Mouse (Mus musculus): ENCODE measurements around the gene Aloxe3.

The Aloxe3 gene

DNA sequence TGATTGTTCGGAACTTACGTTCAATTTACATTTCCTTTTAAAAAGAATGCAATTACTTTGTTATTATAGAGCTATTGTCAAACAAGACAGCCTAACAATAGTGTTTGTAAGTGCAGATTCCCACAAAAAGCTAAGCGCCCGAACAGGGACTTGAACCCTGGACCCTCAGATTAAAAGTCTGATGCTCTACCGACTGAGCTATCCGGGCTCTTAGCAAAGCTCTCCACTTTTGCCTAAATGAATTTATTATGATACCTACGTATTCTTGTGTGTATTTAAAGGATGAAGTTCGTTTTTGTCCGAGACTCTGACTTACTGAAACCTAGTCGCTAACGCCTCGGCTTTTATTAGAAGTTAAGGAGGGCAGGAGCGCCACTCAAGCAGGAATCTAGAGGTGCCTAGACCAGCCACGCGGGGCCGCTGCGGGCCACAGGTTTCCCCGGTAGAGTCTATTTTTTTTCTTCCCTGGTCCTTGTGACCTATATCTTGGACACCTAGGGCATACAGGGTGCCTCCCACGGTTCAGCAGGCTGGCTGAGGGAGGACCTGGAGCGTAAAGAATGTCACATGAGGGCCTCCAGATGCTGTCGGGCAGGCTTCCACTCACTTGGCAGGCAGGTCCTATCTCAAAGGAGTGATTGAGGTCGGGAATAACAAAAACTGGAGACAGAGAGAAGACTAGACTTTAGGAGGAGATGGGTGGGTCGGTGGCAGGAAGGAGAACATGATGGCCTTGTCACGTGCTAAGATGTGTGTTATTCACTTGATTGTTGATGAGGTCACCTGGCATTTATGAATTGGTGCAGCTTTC is 450 bp upstream of the Aloxe3 start:
- peak; percentile 86 for DNase-seq (ENCODE audit: low spot score)

DNA sequence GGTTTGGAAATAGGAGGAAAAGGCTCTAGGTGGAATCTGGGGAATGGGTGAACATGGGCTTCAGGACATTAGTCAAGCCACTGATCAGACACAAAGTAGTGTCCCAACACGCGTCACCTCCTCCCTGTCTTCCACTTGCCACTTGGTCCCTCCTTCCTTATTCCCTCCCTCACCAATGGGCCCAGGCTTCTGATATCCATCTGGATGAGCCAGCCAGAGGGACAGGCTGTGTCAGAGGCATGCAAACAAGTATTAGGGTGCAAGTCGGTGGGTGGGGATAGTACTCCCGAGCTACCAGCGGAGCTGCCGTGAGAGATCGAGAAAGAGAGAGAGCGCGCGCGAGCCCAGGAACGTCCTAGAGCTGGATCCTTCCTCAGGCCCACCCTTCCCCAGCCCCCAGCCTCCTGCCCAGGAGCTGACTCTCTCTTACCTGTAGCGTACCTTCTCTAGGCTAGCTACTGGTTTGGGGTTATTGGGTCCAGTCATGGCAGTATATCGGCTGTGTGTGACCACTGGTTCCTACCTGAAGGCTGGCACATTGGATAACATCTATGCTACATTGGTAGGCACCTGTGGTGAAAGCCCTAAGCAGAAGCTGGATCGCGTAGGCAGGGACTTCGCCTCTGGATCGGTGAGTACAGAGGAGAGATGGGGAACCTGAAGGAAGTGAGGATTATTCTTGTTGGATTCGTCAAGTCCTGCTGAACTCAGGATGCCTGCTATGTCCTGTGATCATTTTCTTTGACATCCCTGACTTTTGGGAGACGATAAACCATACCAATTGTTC is 416 bp downstream of the Aloxe3 start:
- peak; percentile 19 for DNase-seq (ENCODE audit: low spot score)

DNA sequence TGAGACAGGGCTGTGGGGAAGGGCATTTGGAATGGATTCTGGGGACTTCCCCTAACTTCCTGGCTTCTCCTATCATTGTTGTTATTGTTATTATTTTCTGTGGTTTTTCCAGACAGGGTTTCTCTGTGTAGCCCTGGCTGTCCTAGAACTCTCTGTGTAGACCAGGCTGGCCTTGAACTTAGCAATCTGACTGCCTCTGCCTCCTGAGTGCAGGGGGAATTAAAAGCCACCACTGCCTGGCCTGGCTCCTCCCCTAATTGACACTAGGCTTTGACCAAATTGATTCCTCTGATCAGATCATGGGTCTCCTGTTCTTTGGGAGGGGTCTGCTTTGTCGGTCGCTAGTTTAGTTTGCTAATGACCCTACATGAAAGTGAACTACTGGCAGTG is 1.0 kb downstream of the Aloxe3 start:
- DNase-seq (ENCODE audit: low spot score): no peak

DNA sequence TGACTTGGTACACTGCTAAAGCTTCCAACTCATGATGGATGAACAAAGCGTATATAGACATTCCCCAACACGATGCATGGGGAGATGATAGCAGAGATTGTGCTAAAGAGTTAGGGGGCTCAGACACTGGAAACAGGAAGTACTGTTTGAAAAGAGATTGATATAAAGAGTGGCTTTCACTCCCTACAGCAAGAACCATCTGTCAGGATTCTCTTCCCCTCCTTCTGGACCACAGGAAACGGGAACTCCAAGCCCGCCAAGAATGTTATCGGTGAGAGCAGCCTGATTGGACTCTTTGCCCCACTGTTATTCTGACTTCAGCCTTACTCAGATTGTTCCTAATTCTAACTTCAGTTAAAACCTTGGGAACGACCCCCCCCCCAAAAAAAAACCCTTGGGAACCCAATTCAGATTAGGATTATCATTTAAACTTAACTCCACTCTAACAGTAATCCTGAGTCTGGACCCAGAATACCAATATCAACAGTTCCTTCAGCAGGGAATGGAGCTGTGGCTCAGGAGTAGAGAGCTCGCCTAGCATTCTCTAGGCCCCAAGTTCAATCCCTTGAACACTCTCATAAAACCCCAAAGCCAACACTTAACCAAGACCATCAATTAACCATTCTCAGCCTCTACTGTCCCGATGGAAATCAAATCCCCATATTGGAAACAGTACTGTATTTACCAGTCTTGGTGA is 2.9 kb downstream of the Aloxe3 start:
- no peak for DNase-seq (ENCODE audit: low spot score)

DNA sequence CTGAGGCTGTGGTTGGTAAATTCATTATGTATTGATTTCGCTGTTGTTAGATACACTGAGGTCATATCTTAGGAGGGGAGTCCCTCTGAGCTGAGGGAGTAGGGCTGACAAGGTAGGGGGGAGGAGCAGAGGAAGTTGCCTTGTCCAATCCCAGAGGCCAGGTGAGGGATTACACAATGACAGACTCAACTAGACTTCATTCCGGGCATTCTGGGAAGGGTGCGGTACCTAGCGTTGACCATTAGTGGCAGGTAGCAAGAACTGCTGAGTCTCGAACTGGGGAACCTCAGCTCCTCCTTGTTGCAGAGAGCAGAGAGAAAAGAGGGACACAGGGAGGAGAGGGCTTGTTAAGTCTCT is 7.8 kb downstream of the Aloxe3 start:
- DNase-seq (ENCODE audit: low spot score): peak; percentile 56

DNA sequence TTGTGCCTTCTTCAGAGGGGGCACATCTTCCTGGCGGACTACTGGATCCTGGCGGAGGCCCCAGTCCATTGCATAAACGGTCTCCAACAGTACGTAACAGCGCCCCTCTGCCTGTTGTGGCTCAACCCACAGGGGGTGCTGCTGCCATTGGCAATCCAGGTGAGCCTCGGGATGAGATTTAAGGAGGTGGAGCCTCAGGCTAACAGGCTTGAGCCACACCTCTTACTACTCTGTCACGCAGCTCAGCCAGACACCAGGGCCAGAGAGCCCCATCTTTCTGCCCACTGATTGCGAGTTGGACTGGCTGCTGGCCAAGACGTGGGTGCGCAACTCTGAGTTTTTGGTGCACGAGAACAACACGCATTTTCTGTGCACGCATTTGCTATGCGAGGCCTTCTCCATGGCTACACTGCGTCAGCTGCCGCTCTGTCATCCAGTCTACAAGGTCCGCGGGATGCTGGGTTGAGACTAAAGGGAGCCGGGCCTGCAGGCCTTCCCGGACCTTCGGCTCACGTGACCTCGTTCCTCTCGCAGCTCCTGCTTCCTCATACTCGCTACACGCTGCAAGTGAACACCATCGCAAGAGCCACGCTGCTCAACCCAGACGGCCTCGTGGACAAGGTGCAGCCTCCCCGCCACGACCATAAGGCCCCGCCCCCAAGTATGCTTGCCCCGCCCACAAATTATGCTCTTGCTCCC is 8.4 kb downstream of the Aloxe3 start:
- peak; percentile 65 for DNase-seq (ENCODE audit: low spot score)

- DNase-seq (ENCODE audit: low spot score): peak; percentile 17
These were observed 8.9 kb downstream of the Aloxe3 start for GRCm38 (mm10) chr11:69134622-69134968.

GRCm38 (mm10) chr11:69135361-69135760 is 9.7 kb downstream of the Aloxe3 start:
- no peak for DNase-seq (ENCODE audit: low spot score)

DNA sequence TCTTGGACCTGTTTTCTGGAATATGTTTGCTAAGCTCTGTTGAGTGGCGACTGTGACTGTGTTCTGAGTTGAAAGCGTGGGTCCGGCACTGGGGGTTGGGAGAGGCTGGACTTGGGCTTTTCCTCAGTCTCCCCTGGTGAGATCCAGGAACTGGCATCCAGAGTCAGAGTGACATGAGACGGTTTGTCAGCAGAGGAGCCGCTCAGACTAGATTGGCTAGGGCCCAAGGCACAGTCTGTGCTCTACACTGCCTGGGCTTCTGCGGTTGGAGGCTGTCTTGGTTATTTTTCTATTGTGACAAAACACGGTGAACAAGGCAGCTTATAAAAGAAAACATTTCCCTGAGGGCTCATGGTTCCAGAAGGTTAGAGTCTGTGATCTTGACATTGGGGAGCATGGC is 21.9 kb downstream of the Aloxe3 start:
- DNase-seq (ENCODE audit: low spot score): no peak

GRCm38 (mm10) chr11:69148451-69148960 is 22.8 kb downstream of the Aloxe3 start:
- no peak for DNase-seq (ENCODE audit: low spot score)

GRCm38 (mm10) chr11:69149728-69150127 is 24.0 kb downstream of the Aloxe3 start:
- DNase-seq (ENCODE audit: low spot score): no peak

GRCm38 (mm10) chr11:69150444-69150843 is 24.7 kb downstream of the Aloxe3 start:
- peak; percentile 68 for DNase-seq (ENCODE audit: low spot score)

DNA sequence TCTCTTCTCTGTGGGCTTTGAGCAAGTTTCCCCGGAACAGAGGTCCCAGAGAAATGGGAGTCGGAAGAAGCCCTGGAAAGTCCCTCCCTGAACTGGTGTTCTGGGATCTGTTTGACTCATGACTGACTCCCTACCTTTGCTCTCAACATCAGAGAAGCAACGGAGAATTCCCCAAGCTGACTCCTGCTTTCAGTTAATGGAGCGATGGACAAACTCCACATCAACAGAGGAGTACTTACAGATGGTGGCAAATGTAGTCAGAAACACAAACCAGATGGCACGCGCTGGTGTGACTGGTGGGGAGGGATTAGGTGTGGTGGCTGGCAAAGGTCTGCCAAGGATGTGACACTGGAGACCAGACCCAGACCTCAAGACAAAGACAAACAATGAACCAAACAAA is 25.3 kb downstream of the Aloxe3 start:
- DNase-seq (ENCODE audit: low spot score): no peak

GRCm38 (mm10) chr11:69153831-69154230 is 28.1 kb downstream of the Aloxe3 start:
- no peak for DNase-seq (ENCODE audit: low spot score)

- DNase-seq (ENCODE audit: low spot score): no peak
These were observed 29.7 kb downstream of the Aloxe3 start for GRCm38 (mm10) chr11:69155351-69155750.

GRCm38 (mm10) chr11:69156800-69157199 is 31.1 kb downstream of the Aloxe3 start, which contains the start of gene Alox12b:
Gene Alox12b (plus strand): TSS chr11:69156989.
- peak; percentile 67 for DNase-seq (ENCODE audit: low spot score)

DNA sequence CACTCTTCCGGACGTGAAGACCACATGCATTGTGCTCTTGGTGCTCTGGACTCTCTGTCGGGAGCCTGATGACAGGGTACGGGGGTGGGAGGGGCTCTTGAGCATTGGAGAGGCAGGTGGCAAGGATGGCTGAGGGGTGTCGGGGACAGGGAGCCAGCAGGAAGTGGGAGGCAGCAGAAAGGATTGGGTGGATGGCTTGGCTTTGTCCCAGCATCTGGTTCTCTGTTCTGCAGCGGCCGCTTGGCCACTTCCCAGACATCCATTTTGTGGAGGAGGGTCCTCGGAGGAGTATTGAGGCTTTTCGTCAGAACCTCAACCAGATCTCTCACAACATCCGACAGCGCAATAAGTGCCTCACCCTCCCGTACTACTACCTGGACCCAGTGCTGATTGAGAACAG is 43.6 kb downstream of the Aloxe3 start:
- no peak for DNase-seq (ENCODE audit: low spot score)

- DNase-seq (ENCODE audit: low spot score): peak; percentile 40
These were observed 45.9 kb downstream of the Aloxe3 start for GRCm38 (mm10) chr11:69171626-69172025.

GRCm38 (mm10) chr11:69172606-69173005 is 46.9 kb downstream of the Aloxe3 start:
- no peak for DNase-seq (ENCODE audit: low spot score)

- no peak for DNase-seq (ENCODE audit: low spot score)
These were observed 49.0 kb downstream of the Aloxe3 start for GRCm38 (mm10) chr11:69174722-69175121.

DNA sequence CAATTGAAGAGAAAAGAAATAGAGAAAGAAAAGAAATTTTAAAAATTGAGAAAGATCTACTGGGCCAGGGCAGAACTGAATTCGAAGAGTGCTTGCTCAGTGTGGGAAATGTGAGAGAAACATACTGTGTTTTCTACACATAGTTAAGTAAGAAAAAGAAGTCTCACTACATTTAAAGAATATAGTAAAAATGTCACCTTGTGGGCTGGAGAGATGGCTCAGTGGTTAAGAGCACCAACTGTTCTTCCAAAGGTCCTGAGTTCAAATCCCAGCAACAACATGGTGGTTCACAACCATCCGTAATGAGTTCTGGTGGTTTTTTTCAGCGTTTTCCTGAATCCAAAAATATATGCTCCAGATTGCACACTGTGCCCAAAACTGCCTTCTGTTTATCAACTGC is 52.8 kb downstream of the Aloxe3 start:
- no peak for DNase-seq (ENCODE audit: low spot score)

GRCm38 (mm10) chr11:69179512-69179911 is 53.8 kb downstream of the Aloxe3 start:
- DNase-seq (ENCODE audit: low spot score): no peak

Measured in embryo, embryonic 10 days (tissue).